Mouse (Mus musculus) skeletal muscle tissue, postnatal 0 days (tissue): ENCODE results near the gene Gata3. TPM values are rescaled to one million over a fixed set of nuclear protein-coding genes. Genes with fewer than 3 reads are reported as not detected.

Source experiments
- polyA plus RNA-seq: library from polyadenylated mRNA; unstranded; fragments of >200 nt; fragmentation: Nextera tagmentation; extraction: Ambion mirVana; gene quantifications from 2 replicates; pipeline ENCODE4 v1.2.1, GENCODE M21; 2015

Gene Gata3
- polyA plus RNA-seq = 0.56 and 2.4 TPM in 2 replicates

GRCm38 (mm10) chr2:9889651-9890183 lies at the start of gene Gata3:
TSS of gene Gata3 (minus strand) at chr2:9890034.

GRCm38 (mm10) chr2:9888913-9889650 lies 752 bp downstream of the Gata3 start, which contains the start of gene 9230102O04Rik:
TSS of gene 9230102O04Rik (minus strand) at chr2:9889540.

DNA sequence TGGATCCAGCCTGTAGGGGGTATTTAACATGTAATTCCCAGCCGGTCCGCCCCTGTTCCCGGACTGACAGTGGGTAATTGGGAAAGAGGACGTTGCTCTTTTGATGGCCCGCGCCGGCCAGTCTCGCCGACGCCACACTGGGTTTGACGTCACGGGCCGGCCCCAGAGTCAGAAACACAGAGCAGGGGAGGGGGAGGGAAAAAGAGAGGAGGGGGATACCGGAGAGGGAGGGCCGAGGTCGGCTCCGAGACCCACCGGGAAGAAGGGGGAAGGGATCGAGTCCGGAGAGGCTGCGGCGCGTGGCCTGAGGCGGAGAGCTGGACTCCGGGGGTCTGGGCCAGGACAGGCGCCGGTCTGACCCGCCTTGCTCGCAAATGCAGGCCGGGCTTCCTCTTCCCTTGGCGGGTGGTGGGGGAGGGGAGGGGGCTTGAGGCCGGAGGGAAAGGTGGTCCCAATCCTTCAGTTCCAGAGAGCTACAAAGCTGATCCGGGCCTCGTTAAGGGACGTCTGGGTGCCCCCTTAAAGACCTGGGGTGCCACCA lies 8.7 kb downstream of the Gata3 start, which contains the start of gene 4930412O13Rik:
4930412O13Rik (plus strand) TSS at position 202 of the 541 bp plus-strand sequence.

Other genes with a start within 250 kb of the Gata3 start
- not detected in 2 replicates for gene 4930412O13Rik, start 8.8 kb downstream of the Gata3 start, polyA plus RNA-seq
- gene 9230102O04Rik, start 494 bp downstream of the Gata3 start, polyA plus RNA-seq = not detected in 2 replicates
- 5.7 and 5.8 TPM in 2 replicates for gene Taf3, start 158.6 kb upstream of the Gata3 start, polyA plus RNA-seq
- 1,248 and 1,375 TPM in 2 replicates for gene Atp5c1, start 190.5 kb upstream of the Gata3 start, polyA plus RNA-seq
- 14.5 and 18.2 TPM in 2 replicates for gene Kin, start 190.6 kb upstream of the Gata3 start, polyA plus RNA-seq
- gene Itih2, start 241.4 kb upstream of the Gata3 start, polyA plus RNA-seq = 0.10 and 0.29 TPM in 2 replicates